Mouse (Mus musculus) cerebellum, postnatal 10 days (tissue): ENCODE data around the gene Top2b.

Experiments used
- DNase-seq, 2 experiments: peaks; one replicate each; pipeline ENCODE4 v3.0.0; 2021; ENCODE audit warnings: mixed read lengths in 2 of 2

The Top2b gene

GRCm38 (mm10) chr14:16364878-16365337 lies at the start of gene Top2b:
Gene Top2b, plus strand, starts transcription at chr14:16365179.
- DNase-seq, result peak; percentile 99

- no peak for DNase-seq
Measured at GRCm38 (mm10) chr14:16316715-16317114, 48.3 kb upstream of the Top2b start.

GRCm38 (mm10) chr14:16319818-16320217 lies 45.2 kb upstream of the Top2b start:
- DNase-seq, result no peak

GRCm38 (mm10) chr14:16324394-16324793 lies 40.6 kb upstream of the Top2b start:
- no peak for DNase-seq

GRCm38 (mm10) chr14:16325208-16325607 lies 39.8 kb upstream of the Top2b start:
- no peak for DNase-seq

GRCm38 (mm10) chr14:16328531-16328930 lies 36.4 kb upstream of the Top2b start:
- peak; percentile 16 to 39 for DNase-seq

- DNase-seq, result no peak
Measured at GRCm38 (mm10) chr14:16328959-16329480, 36.0 kb upstream of the Top2b start.

GRCm38 (mm10) chr14:16329756-16330155 lies 35.2 kb upstream of the Top2b start:
- DNase-seq, result no peak

- peak in 1 of 2 experiments; percentile 22 for DNase-seq
Measured at GRCm38 (mm10) chr14:16334260-16334659, 30.7 kb upstream of the Top2b start.

GRCm38 (mm10) chr14:16335835-16336417 lies 29.1 kb upstream of the Top2b start:
- DNase-seq, result no peak

- no peak for DNase-seq
Measured at GRCm38 (mm10) chr14:16347505-16347904, 17.5 kb upstream of the Top2b start.

- no peak for DNase-seq
Measured at GRCm38 (mm10) chr14:16359704-16360103, 5.3 kb upstream of the Top2b start.

- peak; percentile 82 to 89 for DNase-seq
Measured at GRCm38 (mm10) chr14:16364161-16364831, 683 bp upstream of the Top2b start.

GRCm38 (mm10) chr14:16365362-16366173 lies 589 bp downstream of the Top2b start:
- DNase-seq, result peak; percentile 79 to 80

- DNase-seq, result no peak
Measured at GRCm38 (mm10) chr14:16366174-16366889, 1.4 kb downstream of the Top2b start.

- DNase-seq, result peak in 1 of 2 experiments; percentile 21
Measured at GRCm38 (mm10) chr14:16366986-16367385, 2.0 kb downstream of the Top2b start.

GRCm38 (mm10) chr14:16372761-16373160 lies 7.8 kb downstream of the Top2b start:
- no peak for DNase-seq

- no peak for DNase-seq
Measured at GRCm38 (mm10) chr14:16373190-16373589, 8.2 kb downstream of the Top2b start.

GRCm38 (mm10) chr14:16379917-16380570 lies 15.1 kb downstream of the Top2b start:
- peak; percentile 72 to 85 for DNase-seq

- no peak for DNase-seq
Measured at GRCm38 (mm10) chr14:16384783-16385182, 19.8 kb downstream of the Top2b start.

GRCm38 (mm10) chr14:16405187-16405586 lies 40.2 kb downstream of the Top2b start:
- no peak for DNase-seq

GRCm38 (mm10) chr14:16414163-16414562 lies 49.2 kb downstream of the Top2b start:
- DNase-seq, result no peak
